Mouse (Mus musculus) adrenal gland, postnatal 4 days (tissue): ENCODE data around the gene Bex1. TPM values are rescaled to one million over a fixed set of nuclear protein-coding genes. Genes with fewer than 3 reads are reported as not detected.
A peak's percentile ranks its signal among the peaks of the same experiment; 100 is the strongest.
"Not testable (repeated sequence)": the region's sequence is repeated elsewhere in the genome, so short reads cannot be mapped to it uniquely, and the experiment has no call there.

Experiments used
- DNase-seq, 2 experiments: peaks; one replicate each; pipeline ENCODE4 v3.0.0; 2021 to 2022; ENCODE audit warnings: low spot score in 2 of 2, mixed read lengths in 2 of 2
- long read RNA-seq, 2 experiments: library from polyadenylated mRNA; stranded (forward); transcript quantifications; one replicate each; pipeline ENCODE4 v2.0.0; 2021
- total RNA-seq, 2 experiments: library from RNA; stranded (reverse); gene quantifications; 2 replicates each; pipeline ENCODE4 v1.2.3; 2021

Bex1 gene
- 10 to 100 TPM; 37.1 to 39.0 TPM for total RNA-seq
- long read RNA-seq, experiment 1, transcript Bex1-201 (3 exons, 866 nt), result major isoform, 11 of 34 reads
- long read RNA-seq, experiment 1, partial matches to known transcripts, result 0 of 34 reads
- long read RNA-seq, experiment 1, other reads (novel, unspliced or antisense), result 23 of 34 reads
- long read RNA-seq, experiment 2, transcript Bex1-201 (3 exons, 866 nt), result major isoform, 20 of 37 reads
- long read RNA-seq, experiment 2, partial matches to known transcripts, result 0 of 37 reads
- long read RNA-seq, experiment 2, other reads (novel, unspliced or antisense), result 16 of 37 reads

- not testable (repeated sequence) for DNase-seq
Observed at GRCm38 (mm10) chrX:136214729-136215677, at the start of gene Bex1, which contains the start of gene Tceal7. Gene Bex1, minus strand, starts transcription at chrX:136215513. Gene Tceal7, plus strand, starts transcription at chrX:136214779.

GRCm38 (mm10) chrX:136252023-136252729 is 36.9 kb upstream of the Bex1 start:
- no peak for DNase-seq

GRCm38 (mm10) chrX:136249671-136250070 is 34.4 kb upstream of the Bex1 start:
- DNase-seq, result no peak

- no peak for DNase-seq
Observed at GRCm38 (mm10) chrX:136248811-136249210, 33.5 kb upstream of the Bex1 start.

GRCm38 (mm10) chrX:136245521-136246071 is 30.3 kb upstream of the Bex1 start:
- no peak for DNase-seq

- peak; percentile 23 to 33 for DNase-seq
Observed at GRCm38 (mm10) chrX:136244574-136245229, 29.4 kb upstream of the Bex1 start, which contains the start of gene Tceal9. Gene Tceal9, plus strand, starts transcription at chrX:136245079.

GRCm38 (mm10) chrX:136243181-136243580 is 27.9 kb upstream of the Bex1 start:
- no peak for DNase-seq

GRCm38 (mm10) chrX:136238118-136238517 is 22.8 kb upstream of the Bex1 start:
- no peak for DNase-seq

- no peak for DNase-seq
Observed at GRCm38 (mm10) chrX:136227768-136228167, 12.5 kb upstream of the Bex1 start.

GRCm38 (mm10) chrX:136223714-136224113 is 8.4 kb upstream of the Bex1 start:
- no peak for DNase-seq

- no peak for DNase-seq
Observed at GRCm38 (mm10) chrX:136216303-136216702, 990 bp upstream of the Bex1 start.

GRCm38 (mm10) chrX:136213396-136213795 is 1.9 kb downstream of the Bex1 start:
- no peak for DNase-seq

GRCm38 (mm10) chrX:136204406-136204805 is 10.9 kb downstream of the Bex1 start:
- DNase-seq, result no peak

GRCm38 (mm10) chrX:136203664-136204066 is 11.6 kb downstream of the Bex1 start, which contains the start of gene Tceal5:
Gene Tceal5, minus strand, starts transcription at chrX:136203876.
- DNase-seq, result no peak

GRCm38 (mm10) chrX:136203257-136203656 is 12.1 kb downstream of the Bex1 start:
- no peak for DNase-seq

- DNase-seq, result no peak
Observed at GRCm38 (mm10) chrX:136196873-136197272, 18.4 kb downstream of the Bex1 start.

GRCm38 (mm10) chrX:136195193-136195944 is 19.9 kb downstream of the Bex1 start:
- no peak for DNase-seq

GRCm38 (mm10) chrX:136183107-136183506 is 32.2 kb downstream of the Bex1 start:
- no peak for DNase-seq

- DNase-seq, result no peak
Observed at GRCm38 (mm10) chrX:136180897-136181553, 34.3 kb downstream of the Bex1 start.
